Mouse (Mus musculus): ENCODE results near the gene Gm49333.

DNA sequence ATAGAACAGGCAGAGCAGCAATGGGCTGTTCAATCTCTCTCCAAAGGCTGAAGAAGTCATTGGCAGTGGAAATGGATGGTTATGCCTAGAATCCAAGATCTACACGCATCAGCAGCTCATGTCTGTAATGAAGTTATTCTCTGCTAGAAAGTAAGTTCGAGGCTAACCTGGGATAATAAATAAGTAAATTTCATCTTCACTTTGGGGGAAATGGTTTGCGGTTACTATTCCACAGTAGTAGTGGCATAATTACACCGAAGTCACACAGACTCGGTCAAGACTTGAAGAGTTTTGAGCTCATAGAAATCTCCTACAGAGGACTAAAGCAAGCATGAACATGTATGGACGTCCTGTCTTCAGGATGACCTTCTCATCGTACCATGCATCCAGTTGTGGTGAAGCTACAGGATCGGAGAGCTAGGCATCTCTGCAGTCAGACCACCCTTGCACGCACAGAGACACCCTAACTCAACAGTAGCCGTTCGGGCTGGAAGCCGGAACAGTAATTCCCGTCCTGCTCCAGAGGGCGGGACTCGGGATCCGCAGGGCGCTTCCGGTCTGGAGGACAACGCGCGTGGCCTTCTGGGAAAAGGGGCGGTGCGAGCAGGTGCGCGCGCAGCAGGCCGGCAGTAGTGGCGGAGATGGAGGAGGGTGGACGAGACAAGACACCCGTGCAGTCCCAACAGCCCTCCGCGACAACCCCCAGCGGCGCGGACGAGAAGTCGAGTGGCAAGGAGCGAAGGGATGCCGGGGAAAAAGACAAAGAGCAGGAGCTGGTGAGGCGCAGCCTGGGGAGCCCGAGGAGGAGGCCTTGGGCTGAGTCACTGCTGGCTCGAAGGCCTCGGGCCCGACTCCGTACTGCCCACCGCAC lies 39.9 kb downstream of the Gm49333 start, which contains the start of gene Psmd2:
- TF ChIP-seq CTCF (IDR thresholded peaks at IDR 0.05; ENCODE audit: low read depth) (peak; percentile 34), EP300 (IDR thresholded peaks at IDR 0.05; ENCODE audit: low read depth) (no peak)

Measured in liver, embryonic 14.5 days (tissue).